Mouse (Mus musculus) CH12.LX (cell line): ENCODE results near the gene Hacl1.

ENCODE experiments used
- CHD2 ChIP-seq: IDR thresholded peaks from 2 replicates; pipeline ENCODE4 v1.6.1; 2011; ENCODE audit warnings: low read length, improper control_type of control experiment
- CTCF ChIP-seq, 2 experiments: IDR thresholded peaks in 1 of 2; conservative IDR thresholded peaks in 1 of 2; 2 replicates each; pipeline ENCODE4 v1.5.1; 2011 to 2012; ENCODE audit warnings: low read depth in 2 of 2, low read length in 2 of 2, improper control_type of control experiment in 1 of 2, inconsistent platforms in 1 of 2, mild to moderate bottlenecking in 1 of 2, moderate library complexity in 1 of 2
- EP300 ChIP-seq: IDR thresholded peaks from 2 replicates; pipeline ENCODE4 v1.6.1; 2011; ENCODE audit warnings: low read length, improper control_type of control experiment
- ETS1 ChIP-seq: conservative IDR thresholded peaks from 2 replicates; pipeline ENCODE4 v1.6.1; 2012; ENCODE audit warnings: low read depth, mild to moderate bottlenecking, inconsistent platforms, low read length, improper control_type of control experiment, moderate library complexity
- HCFC1 ChIP-seq: IDR thresholded peaks from 2 replicates; pipeline ENCODE4 v1.6.1; 2012; ENCODE audit warnings: low read depth, mild to moderate bottlenecking, inconsistent platforms, low read length, improper control_type of control experiment
- MAX ChIP-seq: IDR thresholded peaks from 2 replicates; pipeline ENCODE4 v1.6.1; 2011; ENCODE audit warnings: low read length, improper control_type of control experiment
- POLR2A ChIP-seq: IDR thresholded peaks from 2 replicates; pipeline ENCODE4 v1.6.1; 2011; ENCODE audit warnings: low read depth, mild to moderate bottlenecking, improper control_type of control experiment, low read length
- TBP ChIP-seq: conservative IDR thresholded peaks from 2 replicates; pipeline ENCODE4 v1.6.1; 2011; ENCODE audit warnings: low read depth, low read length, improper control_type of control experiment
- USF1 ChIP-seq: IDR thresholded peaks from 2 replicates; pipeline ENCODE4 v1.6.1; 2014; ENCODE audit warnings: low read depth, mild to moderate bottlenecking, inconsistent platforms, low read length, improper control_type of control experiment

- TF ChIP-seq HCFC1 (no peak), CHD2 (no peak), CTCF (conservative IDR thresholded peaks at IDR 0.05 in 1 of 2, IDR thresholded peaks at IDR 0.05 in 1 of 2; ENCODE audit: low read depth in 2 of 2, low read length in 2 of 2) (no peak), POLR2A (no peak), ETS1 (no peak), EP300 (no peak), TBP (no peak), USF1 (no peak), MAX (no peak)
Measured at GRCm38 (mm10) chr14:31681931-31682555, 41.0 kb upstream of the Hacl1 start.
